Mouse (Mus musculus): Measurements from ENCODE around the gene Epha2.
A peak's percentile ranks its signal among the peaks of the same experiment; 100 is the strongest.

Gene Epha2

DNA sequence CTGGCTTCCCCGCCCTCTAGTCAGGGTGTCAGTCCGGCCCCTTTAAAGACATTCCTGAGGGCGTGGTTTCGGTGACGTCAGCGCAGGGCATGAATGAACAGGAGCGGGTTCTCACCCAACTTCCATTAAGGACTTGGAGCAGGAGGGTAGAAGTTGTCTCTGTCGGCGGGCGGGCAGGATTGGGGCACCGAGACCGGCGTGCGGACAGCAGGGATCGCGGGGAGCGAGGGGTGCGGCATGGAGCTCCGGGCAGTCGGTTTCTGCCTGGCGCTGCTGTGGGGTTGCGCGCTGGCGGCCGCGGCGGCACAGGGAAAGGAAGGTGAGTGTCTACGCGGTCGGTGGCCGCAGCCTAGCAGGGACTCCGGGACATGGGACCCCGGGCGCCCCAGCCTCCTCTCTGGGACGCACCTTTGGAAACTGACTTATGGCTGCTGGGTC lies at the start of gene Epha2:
TSS of gene Epha2 (plus strand) at position 125 of the 438 bp plus-strand sequence.
- DNase-seq (ENCODE audit: low spot score in 2 of 2): peak; percentile 60 to 65

DNA sequence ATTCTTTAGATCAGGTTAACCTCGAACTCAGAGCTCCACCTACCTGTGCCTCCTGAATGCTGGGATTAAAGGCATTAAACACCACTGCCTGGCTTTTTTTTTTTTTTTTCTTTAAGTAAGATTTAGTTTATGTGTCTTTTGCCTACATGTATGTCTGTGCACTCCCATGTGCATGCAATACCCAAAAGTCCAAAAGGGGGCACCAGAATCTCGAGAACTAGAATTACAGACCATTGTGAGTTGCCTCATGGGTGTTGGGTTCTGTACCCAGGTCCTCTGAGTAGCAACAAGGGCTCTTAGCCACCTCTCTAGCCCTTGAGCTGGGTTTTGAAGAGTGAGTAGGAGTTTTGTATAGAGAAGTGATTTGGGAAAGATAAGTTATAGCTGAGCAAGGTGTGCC lies 48.4 kb upstream of the Epha2 start:
- no peak for DNase-seq (ENCODE audit: low spot score in 2 of 2)

GRCm38 (mm10) chr4:141254234-141254633 lies 46.8 kb upstream of the Epha2 start:
- DNase-seq (ENCODE audit: low spot score in 2 of 2): no peak

DNA sequence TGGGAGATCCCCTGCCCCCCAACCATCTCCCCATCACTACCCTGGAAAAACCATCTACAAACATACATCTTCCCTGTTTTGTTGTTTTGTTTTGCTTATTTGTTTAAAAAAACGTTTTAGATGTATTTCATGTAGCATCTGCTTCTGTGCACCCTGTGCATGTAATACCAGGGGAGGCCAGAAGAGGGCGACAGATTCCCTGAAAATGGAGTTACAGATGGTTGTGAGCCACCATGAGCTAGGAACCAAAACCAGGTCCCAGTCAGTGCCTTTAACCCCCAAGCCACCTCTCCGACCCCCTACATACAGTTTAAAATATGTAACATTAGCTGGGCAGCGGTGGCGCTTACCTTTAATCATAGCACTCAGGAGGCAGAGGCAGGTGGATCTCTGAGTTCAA lies 43.6 kb upstream of the Epha2 start:
- no peak for DNase-seq (ENCODE audit: low spot score in 2 of 2)

GRCm38 (mm10) chr4:141259413-141259812 lies 41.6 kb upstream of the Epha2 start:
- DNase-seq (ENCODE audit: low spot score in 2 of 2): no peak

DNA sequence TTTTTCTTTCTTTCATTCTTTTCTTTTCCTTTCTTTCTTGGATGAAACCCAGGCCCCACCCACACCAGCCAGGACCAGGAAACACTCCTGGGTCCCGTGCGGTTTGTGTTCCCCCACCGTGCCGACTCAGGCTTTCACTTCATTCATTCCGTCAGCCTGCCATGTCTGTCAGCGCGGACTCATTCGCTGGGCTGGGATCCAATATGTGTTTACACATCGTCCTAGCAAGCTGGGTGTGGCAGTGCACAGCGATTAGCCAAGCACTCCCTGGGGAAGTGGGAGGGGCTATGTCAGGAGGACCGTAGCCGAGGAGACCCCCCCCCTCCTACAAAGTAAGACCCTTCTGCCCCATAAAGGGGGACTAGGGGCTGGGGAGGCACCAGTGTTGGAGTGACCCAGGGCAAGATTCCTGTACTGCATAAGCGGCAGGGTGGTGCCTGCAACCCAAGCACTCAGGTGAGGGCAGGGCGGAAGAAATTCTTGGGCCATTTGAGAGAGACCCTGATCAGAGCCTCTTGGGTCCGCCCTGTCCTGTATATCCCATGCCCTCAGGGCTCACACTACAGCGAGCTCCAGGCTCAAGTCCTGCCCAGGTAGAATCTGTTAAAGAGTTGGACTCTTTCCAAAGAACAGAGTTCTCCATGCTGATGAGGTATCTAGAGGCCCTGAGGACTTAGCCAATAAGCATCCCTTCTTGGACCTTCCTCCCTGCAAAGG lies 40.9 kb upstream of the Epha2 start:
- DNase-seq (ENCODE audit: low spot score in 2 of 2): no peak

DNA sequence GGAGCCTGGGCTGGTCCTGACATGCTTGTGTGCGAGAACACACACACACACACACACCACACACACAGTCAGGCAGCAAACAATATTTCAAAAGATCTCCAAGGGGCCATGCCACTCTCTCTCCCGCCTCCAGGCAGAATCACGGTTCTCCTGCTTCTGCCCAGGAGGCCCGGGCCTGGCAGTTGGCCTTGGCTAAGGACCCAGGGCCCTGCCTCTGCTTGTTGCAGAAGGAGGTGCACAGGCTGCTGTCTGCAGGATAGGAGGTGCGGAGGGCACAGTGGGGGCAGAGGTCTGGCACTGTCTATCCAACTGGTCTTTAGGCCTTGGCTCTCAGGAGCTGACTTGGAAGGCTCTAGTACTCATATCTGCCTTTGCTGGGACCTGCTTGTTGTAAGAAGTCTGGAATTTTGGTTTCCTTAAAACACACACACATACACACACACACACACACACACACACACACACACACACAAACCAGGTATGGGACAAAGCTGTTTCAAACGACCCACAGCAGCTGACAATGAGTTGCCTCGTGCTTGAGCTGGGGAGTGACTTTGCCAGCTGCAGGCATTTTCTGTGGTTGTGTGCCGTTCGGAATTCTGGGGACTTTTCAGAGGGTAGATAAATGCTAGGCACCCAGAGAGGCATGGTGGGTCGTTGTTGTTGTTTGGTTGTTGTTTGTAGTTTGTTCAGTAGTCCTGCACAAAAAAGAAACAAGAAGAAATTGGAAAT lies 38.0 kb upstream of the Epha2 start:
- DNase-seq (ENCODE audit: low spot score in 2 of 2): no peak

GRCm38 (mm10) chr4:141265979-141266637 lies 34.9 kb upstream of the Epha2 start:
- no peak for DNase-seq (ENCODE audit: low spot score in 2 of 2)

GRCm38 (mm10) chr4:141267250-141267649 lies 33.8 kb upstream of the Epha2 start:
- DNase-seq (ENCODE audit: low spot score in 2 of 2): no peak

- no peak for DNase-seq (ENCODE audit: low spot score in 2 of 2)
These were observed 33.2 kb upstream of the Epha2 start for GRCm38 (mm10) chr4:141267837-141268236.

GRCm38 (mm10) chr4:141268350-141268749 lies 32.7 kb upstream of the Epha2 start:
- DNase-seq (ENCODE audit: low spot score in 2 of 2): no peak

DNA sequence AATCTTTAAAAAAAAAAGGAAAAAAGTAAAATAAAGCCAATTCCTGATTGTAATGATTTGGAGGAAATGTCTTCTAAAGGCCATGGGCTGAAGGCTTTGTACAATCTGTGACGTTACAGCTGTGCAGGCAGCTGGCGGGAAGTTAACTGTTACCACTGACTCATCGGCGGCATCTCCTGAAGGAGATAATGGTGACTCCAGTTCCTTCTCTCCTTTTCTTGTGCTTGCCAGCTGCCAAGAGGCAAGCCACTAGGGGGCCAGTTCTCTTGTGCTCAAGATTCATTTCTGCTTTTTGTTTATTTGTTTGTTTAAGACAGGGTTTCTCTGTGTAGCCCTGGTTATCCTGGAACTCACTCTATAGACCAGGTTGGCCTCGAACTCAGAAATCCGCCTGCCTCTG lies 32.0 kb upstream of the Epha2 start:
- no peak for DNase-seq (ENCODE audit: low spot score in 2 of 2)

GRCm38 (mm10) chr4:141270201-141270940 lies 30.7 kb upstream of the Epha2 start:
- no peak for DNase-seq (ENCODE audit: low spot score in 2 of 2)

DNA sequence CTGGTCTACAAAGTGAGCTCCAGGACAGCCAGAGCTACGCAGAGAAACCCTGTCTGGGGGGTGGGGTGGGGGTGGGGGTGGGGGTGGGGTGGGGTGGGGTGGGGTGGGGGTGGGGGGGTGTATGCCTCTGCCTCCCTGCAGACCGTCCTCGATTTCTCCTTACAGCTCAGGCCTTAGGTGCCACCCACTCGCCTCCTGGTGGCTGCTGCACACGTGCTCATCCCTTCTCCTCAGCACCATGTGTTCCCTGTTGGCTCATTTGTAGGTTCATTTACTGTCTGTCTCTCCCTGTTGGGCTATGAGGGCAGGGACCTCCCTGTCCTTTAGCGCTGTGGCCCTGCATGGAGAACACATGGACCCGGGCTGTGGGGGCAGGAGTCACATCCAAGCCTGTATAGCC lies 29.8 kb upstream of the Epha2 start:
- DNase-seq (ENCODE audit: low spot score in 2 of 2): no peak

DNA sequence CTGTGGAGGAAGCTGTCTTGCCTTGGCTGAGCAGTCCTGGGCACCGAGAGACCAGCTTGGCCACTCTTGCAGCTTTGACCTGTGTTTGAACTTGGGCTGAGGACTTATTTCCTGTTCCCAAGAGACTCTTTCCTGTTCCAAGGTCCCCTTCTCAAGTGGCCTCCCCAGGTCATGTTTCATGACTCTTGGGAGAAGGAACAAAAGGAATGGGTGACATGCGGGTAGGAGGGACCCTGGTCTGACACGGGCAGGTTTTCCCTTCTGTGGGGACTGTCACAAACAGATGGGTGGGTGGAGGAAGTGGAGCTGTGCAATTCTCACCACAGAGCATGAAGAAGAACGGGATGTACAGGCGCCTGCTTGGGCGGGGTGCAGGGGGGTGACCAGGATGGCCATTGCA lies 29.3 kb upstream of the Epha2 start:
- no peak for DNase-seq (ENCODE audit: low spot score in 2 of 2)

DNA sequence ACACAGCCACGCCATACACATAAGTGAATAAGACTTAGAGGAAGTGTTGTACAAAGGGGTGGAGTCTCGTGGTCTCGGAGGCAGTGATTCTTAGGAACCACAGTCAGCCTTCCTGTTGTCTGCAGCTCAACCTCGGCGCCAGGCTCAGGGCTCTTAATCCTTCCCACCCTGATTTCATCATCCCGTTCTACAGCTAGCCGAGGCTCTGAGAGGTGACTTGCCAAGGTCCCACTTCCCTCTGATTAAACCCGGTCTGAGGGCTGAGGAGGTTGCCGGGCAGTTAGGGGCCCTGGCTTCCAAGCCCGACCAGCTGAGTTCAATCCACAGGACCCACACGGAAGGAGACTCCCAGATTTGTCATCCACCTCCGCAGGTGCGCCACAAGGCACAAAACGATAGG lies 28.2 kb upstream of the Epha2 start:
- peak; percentile 44 to 54 for DNase-seq (ENCODE audit: low spot score in 2 of 2)

GRCm38 (mm10) chr4:141273296-141273695 lies 27.7 kb upstream of the Epha2 start:
- peak; percentile 67 to 70 for DNase-seq (ENCODE audit: low spot score in 2 of 2)

- no peak for DNase-seq (ENCODE audit: low spot score in 2 of 2)
These were observed 26.3 kb upstream of the Epha2 start for GRCm38 (mm10) chr4:141274485-141275341.

DNA sequence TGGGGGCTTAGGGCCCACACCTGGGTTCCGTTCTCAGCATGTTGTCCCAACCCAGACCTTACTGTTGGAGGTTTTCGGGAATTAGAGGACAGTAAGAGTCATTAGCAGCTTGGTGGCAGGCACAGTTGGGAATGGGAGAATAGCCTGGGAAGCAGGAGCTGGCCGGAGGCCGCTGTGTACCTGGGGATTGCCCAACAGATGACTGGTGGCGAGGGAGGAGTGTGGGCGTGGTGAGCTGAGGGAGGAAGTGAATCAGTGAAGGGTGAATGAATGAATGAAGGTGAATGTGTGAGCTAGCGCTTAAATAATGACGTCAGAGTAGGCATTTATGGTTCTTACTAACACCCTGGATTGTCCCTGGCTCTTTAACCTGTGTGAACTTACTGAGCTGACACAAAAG lies 23.9 kb upstream of the Epha2 start:
- DNase-seq (ENCODE audit: low spot score in 2 of 2): no peak

DNA sequence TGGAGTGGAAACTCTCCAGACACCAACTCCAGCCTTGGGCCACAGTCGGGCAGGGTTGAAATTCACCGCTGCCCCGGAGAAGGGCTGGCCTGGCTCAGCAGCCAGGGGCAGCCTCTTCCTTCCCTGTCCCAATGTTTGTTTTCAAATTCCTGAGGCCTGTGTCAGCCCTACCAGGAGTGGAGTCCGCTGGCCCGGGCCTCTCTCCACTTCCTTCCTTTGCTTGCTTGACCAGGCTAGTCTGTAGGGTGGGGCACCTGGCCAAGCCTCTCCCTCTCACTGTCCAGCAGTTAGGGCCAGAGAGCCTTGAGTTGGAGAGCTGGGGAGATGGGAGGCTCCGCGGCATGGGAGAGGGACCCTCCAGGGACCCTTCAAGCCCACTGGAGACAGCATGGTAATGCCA lies 22.9 kb upstream of the Epha2 start:
- peak in 1 of 2 experiments; percentile 22 for DNase-seq (ENCODE audit: low spot score in 2 of 2)

DNA sequence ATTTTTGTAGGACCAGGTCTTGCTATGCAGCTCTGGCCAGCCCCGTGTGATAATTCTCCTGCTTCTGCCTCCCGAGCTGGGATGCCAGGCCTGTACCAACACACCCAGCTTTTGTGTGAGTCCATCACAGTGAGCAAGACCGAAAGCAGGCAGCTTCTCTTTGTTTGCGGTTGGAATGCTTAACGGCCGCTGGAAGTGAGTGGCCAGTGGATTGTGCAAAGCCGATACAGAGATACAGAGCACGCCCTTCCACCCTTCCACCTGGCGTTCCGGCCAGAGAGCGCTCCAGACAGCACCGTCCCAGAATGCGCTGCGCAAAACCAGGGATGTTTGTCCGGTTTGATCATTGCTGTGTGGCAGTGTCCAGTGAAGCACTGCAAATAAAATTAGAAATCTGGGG lies 21.7 kb upstream of the Epha2 start:
- DNase-seq (ENCODE audit: low spot score in 2 of 2): no peak
